Mouse (Mus musculus) embryonic facial prominence, embryonic 11.5 days (tissue): ENCODE data around the gene Ankrd45. TPM values are rescaled to one million over a fixed set of nuclear protein-coding genes. Genes with fewer than 3 reads are reported as not detected.

Experiments
- ATAC-seq: fragments of 200-750 bp; cut with Nextera tagmentation; replicated peaks from 2 replicates; pipeline ENCODE4 v1.8.0; 2017; ENCODE audit warnings: low read depth; ENCODE audit not compliant: insufficient number of reproducible peaks, low FRiP score, low TSS enrichment
- DNase-seq: peaks from one replicate; pipeline ENCODE4 v3.0.0-alpha.2; 2015; ENCODE audit warnings: low spot score
- H3K27ac ChIP-seq: fragments of 300-500 bp; sonication (generic); replicated peaks from 2 replicates; pipeline ENCODE4 v1.5.1; 2014; ENCODE audit warnings: mild to moderate bottlenecking, low read depth, low read length, control low read depth
- H3K27me3 ChIP-seq: fragments of 300-500 bp; sonication (generic); 2 replicates; pipeline ENCODE4 v1.6.1; 2014; ENCODE audit warnings: mild to moderate bottlenecking, low read length, moderate library complexity, mixed read lengths; ENCODE audit not compliant: control insufficient read depth, insufficient read depth
- H3K36me3 ChIP-seq: fragments of 300-500 bp; sonication (generic); replicated peaks from 2 replicates; pipeline ENCODE4 v1.6.1; 2014; ENCODE audit warnings: low read depth, mild to moderate bottlenecking, low read length, moderate library complexity, mixed read lengths; ENCODE audit not compliant: control insufficient read depth, insufficient read depth
- H3K4me1 ChIP-seq: fragments of 300-500 bp; sonication (generic); 2 replicates; pipeline ENCODE4 v1.6.1; 2014; ENCODE audit warnings: low read length, mixed read lengths; ENCODE audit not compliant: control insufficient read depth, insufficient read depth
- H3K4me2 ChIP-seq: fragments of 300-500 bp; sonication (generic); 2 replicates; pipeline ENCODE4 v1.6.1; 2014; ENCODE audit warnings: low read depth, mild to moderate bottlenecking, control low read depth, low read length, moderate library complexity
- H3K4me3 ChIP-seq: fragments of 300-500 bp; sonication (generic); 2 replicates; pipeline ENCODE4 v1.5.1; 2014; ENCODE audit warnings: low read depth, low read length, control low read depth
- H3K9ac ChIP-seq: fragments of 300-500 bp; sonication (generic); replicated peaks from 2 replicates; pipeline ENCODE4 v1.6.1; 2014; ENCODE audit warnings: mild to moderate bottlenecking, control low read depth, low read length
- H3K9me3 ChIP-seq: fragments of 300-500 bp; sonication (generic); replicated peaks from 2 replicates; pipeline ENCODE4 v1.6.1; 2016; ENCODE audit warnings: mild to moderate bottlenecking, low read length, inconsistent platforms, mixed read lengths; ENCODE audit not compliant: control insufficient read depth
- WGBS: fragments of 180-500 bp; shearing (Covaris S2); extraction: QIAGEN DNeasy Blood & Tissue Kit; methylation state at CpG from one replicate; pipeline ENCODE4 v1.1.7; 2014; 5-methylcytosine and 5-hydroxymethylcytosine counted together
- polyA plus RNA-seq: library from polyadenylated mRNA; unstranded; fragments of >200 nt; fragmentation: Nextera tagmentation; extraction: Ambion mirVana; gene quantifications from 2 replicates; pipeline ENCODE4 v1.2.1, GENCODE M21; 2014

Ankrd45 gene
- 5.0 and 6.2 TPM in 2 replicates for polyA plus RNA-seq

DNA sequence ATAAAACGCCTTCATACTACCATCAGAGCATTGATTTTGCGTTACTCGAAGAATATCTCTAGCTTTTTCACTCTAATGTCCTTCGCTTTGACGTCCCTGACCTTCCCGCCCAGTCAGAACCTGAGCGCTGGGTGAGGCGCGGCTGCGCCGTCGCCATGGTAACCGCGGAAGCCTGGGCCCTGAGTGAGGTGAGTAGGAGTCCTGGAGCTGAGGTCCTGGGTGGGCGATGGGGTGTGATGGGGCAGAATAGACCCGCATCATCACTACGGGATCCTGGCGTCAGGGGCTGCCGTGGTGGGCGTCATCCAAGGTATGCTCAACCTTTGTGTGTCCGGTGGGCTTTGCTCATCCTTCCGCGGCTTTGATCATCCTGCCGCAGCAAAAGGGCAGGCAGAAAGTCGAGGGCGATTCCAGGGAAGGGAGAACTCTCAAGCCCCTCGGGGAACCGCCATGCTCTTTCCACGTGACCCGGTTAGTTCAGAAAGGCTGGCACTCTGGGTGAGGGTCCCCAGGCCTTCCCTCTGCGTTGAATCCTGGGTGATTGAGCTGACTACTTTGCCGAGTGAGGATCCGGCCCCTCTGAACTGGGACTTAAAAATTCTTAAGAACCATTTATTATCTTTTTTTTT lies at the start of gene Ankrd45:
TSS of gene Ankrd45 (plus strand) at position 161 of the 629 bp plus-strand sequence.
- Histone ChIP-seq H3K4me1 (no peaks in the 10 kb centered on the region), H3K9ac (peak within 1 kb of the TSS; percentile 4; the same call in 1 of the 2 replicates), H3K27ac (no peak within 1 kb of the TSS), H3K36me3 (no peaks in the 10 kb centered on the region), H3K4me3 (peak within 1 kb of the TSS; percentile 21), H3K27me3 (no peaks in the 10 kb centered on the region), H3K4me2 (peak within 1 kb of the TSS; percentile 56), H3K9me3 (no peaks in the 10 kb centered on the region)
- ATAC-seq: peak; percentile 95
- 5% methylated on average over 32 of the region's 33 CpGs for WGBS
- DNase-seq: peak; percentile 75

- Histone ChIP-seq H3K27me3 (no peaks in the 10 kb centered on the region), H3K9ac (no peak overlapping the region), H3K4me1 (no peaks in the 10 kb centered on the region), H3K4me3 (no peak overlapping the region), H3K27ac (no peak overlapping the region), H3K4me2 (no peak overlapping the region), H3K36me3 (no peaks in the 10 kb centered on the region; the same call in 1 of the 2 replicates), H3K9me3 (no peaks in the 10 kb centered on the region)
- 96% methylated on average over 4 of the region's 4 CpGs for WGBS
- ATAC-seq (no peak), DNase-seq (no peak)
Observed at GRCm38 (mm10) chr1:161099721-161100405, 42.6 kb upstream of the Ankrd45 start.

- ATAC-seq: no peak
- Histone ChIP-seq H3K4me2 (no peak overlapping the region), H3K4me1 (no peaks in the 10 kb centered on the region), H3K27me3 (no peaks in the 10 kb centered on the region), H3K9me3 (no peaks in the 10 kb centered on the region), H3K9ac (no peak overlapping the region), H3K27ac (no peak overlapping the region), H3K36me3 (no peaks in the 10 kb centered on the region), H3K4me3 (no peak overlapping the region)
- 84% methylated on average over 1 of the region's 1 CpGs for WGBS
- no peak for DNase-seq
Observed at GRCm38 (mm10) chr1:161103842-161104241, 38.6 kb upstream of the Ankrd45 start.

GRCm38 (mm10) chr1:161109216-161109615 lies 33.3 kb upstream of the Ankrd45 start:
- H3K9me3 ChIP-seq: no peaks in the 10 kb centered on the region
- no peaks in the 10 kb centered on the region for H3K4me1 ChIP-seq
- 87% methylated on average over 8 of the region's 8 CpGs for WGBS
- H3K9ac ChIP-seq: no peak overlapping the region
- no peak overlapping the region for H3K4me3 ChIP-seq
- ATAC-seq: no peak
- DNase-seq: no peak
- no peaks in the 10 kb centered on the region for H3K36me3 ChIP-seq
- no peaks in the 10 kb centered on the region for H3K27me3 ChIP-seq
- no peak overlapping the region for H3K27ac ChIP-seq
- H3K4me2 ChIP-seq: no peak overlapping the region

- Histone ChIP-seq H3K4me3 (no peak overlapping the region), H3K4me2 (no peak overlapping the region), H3K36me3 (no peaks in the 10 kb centered on the region), H3K4me1 (no peaks in the 10 kb centered on the region), H3K9me3 (no peaks in the 10 kb centered on the region), H3K27me3 (no peaks in the 10 kb centered on the region), H3K9ac (no peak overlapping the region), H3K27ac (no peak overlapping the region)
- no peak for DNase-seq
- ATAC-seq: no peak
Observed at GRCm38 (mm10) chr1:161114591-161114990, 27.9 kb upstream of the Ankrd45 start.

- Histone ChIP-seq H3K27me3 (no peaks in the 10 kb centered on the region), H3K36me3 (no peaks in the 10 kb centered on the region), H3K9ac (no peak overlapping the region), H3K4me2 (no peak overlapping the region), H3K4me1 (no peaks in the 10 kb centered on the region), H3K27ac (no peak overlapping the region), H3K4me3 (no peak overlapping the region), H3K9me3 (no peaks in the 10 kb centered on the region)
- no peak for ATAC-seq
- DNase-seq: no peak
- 90% methylated on average over 10 of the region's 10 CpGs for WGBS
Observed at GRCm38 (mm10) chr1:161122661-161123418, 19.7 kb upstream of the Ankrd45 start.

DNA sequence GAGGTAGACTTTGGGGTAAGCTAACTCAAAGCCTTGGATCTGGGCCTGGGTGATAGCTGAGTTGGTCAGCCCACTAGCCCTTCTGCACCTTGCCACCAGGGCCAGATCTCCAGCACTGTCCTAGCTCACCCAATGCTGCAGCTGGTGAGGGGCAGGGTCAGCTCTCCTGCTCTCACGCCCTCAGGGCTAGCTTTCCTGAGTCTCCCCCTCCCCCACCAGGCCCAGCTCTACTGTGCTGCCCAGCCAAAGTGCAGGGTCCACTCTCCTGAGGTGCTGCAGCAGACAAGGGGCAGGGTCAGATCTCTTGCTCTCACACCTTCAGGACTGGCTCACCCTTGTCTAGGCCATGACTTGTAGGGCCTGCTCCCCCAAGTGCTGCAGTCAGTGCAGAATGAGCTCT lies 16.0 kb upstream of the Ankrd45 start:
- H3K9me3 ChIP-seq: no peaks in the 10 kb centered on the region
- H3K4me3 ChIP-seq: no peak overlapping the region
- DNase-seq (no peak), ATAC-seq (no peak)
- 38% methylated on average over 1 of the region's 1 CpGs for WGBS
- H3K9ac ChIP-seq: no peak overlapping the region
- no peak overlapping the region for H3K27ac ChIP-seq
- no peaks in the 10 kb centered on the region for H3K27me3 ChIP-seq
- H3K4me2 ChIP-seq: no peak overlapping the region
- H3K4me1 ChIP-seq: no peaks in the 10 kb centered on the region
- no peaks in the 10 kb centered on the region for H3K36me3 ChIP-seq
